Mouse (Mus musculus) lung, embryonic 16.5 days (tissue): Measurements from ENCODE around the gene Med16. TPM values are rescaled to one million over a fixed set of nuclear protein-coding genes. Genes with fewer than 3 reads are reported as not detected.

Source experiments
- ATAC-seq: fragments of 200-750 bp; cut with Nextera tagmentation; 2 replicates; pipeline ENCODE4 v1.8.0; 2017; ENCODE audit warnings: low read depth, mild to moderate bottlenecking, moderate library complexity
- H3K27ac ChIP-seq: fragments of 300-500 bp; sonication (generic); 2 replicates; pipeline ENCODE4 v1.5.1; 2014; ENCODE audit warnings: mild to moderate bottlenecking, control low read depth, low read length
- H3K27me3 ChIP-seq: fragments of 300-500 bp; sonication (generic); 2 replicates; pipeline ENCODE4 v1.6.1; 2014; ENCODE audit warnings: low read depth, low read length, mixed read lengths; ENCODE audit not compliant: control insufficient read depth, insufficient read depth
- H3K36me3 ChIP-seq: fragments of 300-500 bp; sonication (generic); 2 replicates; pipeline ENCODE4 v1.6.1; 2014; ENCODE audit warnings: low read length; ENCODE audit not compliant: control insufficient read depth, insufficient read depth
- H3K4me1 ChIP-seq: fragments of 300-500 bp; sonication (generic); replicated peaks from 2 replicates; pipeline ENCODE4 v1.6.1; 2014; ENCODE audit warnings: low read length, mixed read lengths; ENCODE audit not compliant: control insufficient read depth, insufficient read depth
- H3K4me2 ChIP-seq: fragments of 300-500 bp; sonication (generic); 2 replicates; pipeline ENCODE4 v1.6.1; 2014; ENCODE audit warnings: low read depth, low read length, control low read depth
- H3K4me3 ChIP-seq: fragments of 300-500 bp; sonication (generic); 2 replicates; pipeline ENCODE4 v1.5.1; 2014; ENCODE audit warnings: mild to moderate bottlenecking, low read length, control low read depth
- H3K9ac ChIP-seq: fragments of 300-500 bp; sonication (generic); 2 replicates; pipeline ENCODE4 v1.6.1; 2014; ENCODE audit warnings: low read length, control low read depth
- H3K9me3 ChIP-seq: fragments of 300-500 bp; sonication (generic); 2 replicates; pipeline ENCODE4 v1.6.1; 2016; ENCODE audit warnings: low read length; ENCODE audit not compliant: control insufficient read depth
- WGBS: fragments of 180-500 bp; shearing (Covaris S2); extraction: QIAGEN DNeasy Blood & Tissue Kit; methylation state at CpG from one replicate; pipeline ENCODE4 v1.1.7; 2014; 5-methylcytosine and 5-hydroxymethylcytosine counted together
- polyA plus RNA-seq: library from polyadenylated mRNA; unstranded; fragments of >200 nt; fragmentation: Nextera tagmentation; extraction: Ambion mirVana; gene quantifications from 2 replicates; pipeline ENCODE4 v1.2.1, GENCODE M21; 2015

The Med16 gene
- polyA plus RNA-seq, 1 experiment from 2014 or later, result 51.2 TPM

DNA sequence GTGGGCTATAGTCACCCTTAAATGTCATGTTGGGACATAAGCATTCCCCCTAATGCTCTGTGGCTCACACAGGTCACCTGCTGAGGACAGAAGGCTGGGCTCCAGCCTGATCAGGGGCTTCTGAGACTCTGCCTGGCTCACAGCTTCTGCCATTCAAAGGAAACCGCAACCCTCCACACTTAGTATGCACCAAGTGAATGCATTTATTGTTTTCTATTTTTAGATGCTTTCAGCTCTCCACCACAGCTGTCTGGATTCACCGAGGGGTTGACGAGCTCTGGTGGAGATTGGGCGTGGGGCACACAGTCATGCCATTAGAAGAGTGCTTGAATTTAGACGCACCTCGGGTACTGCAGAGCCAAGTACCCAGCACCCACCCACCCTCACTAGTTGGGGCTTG is 35.4 kb downstream of the Med16 start:
- H3K9me3 ChIP-seq, result no peaks in the 10 kb centered on the region
- no peak overlapping the region; the same call in 1 of the 2 replicates for H3K9ac ChIP-seq
- H3K27me3 ChIP-seq, result no peaks in the 10 kb centered on the region
- no peak for ATAC-seq
- no peaks in the 10 kb centered on the region for H3K36me3 ChIP-seq
- WGBS, result 14% methylated on average over 6 of the region's 6 CpGs
- peak overlapping the region; percentile 94 for H3K4me2 ChIP-seq
- peak overlapping the region; percentile 74 for H3K4me3 ChIP-seq
- peaks cover 21% of the 10 kb centered on the region for H3K4me1 ChIP-seq
- H3K27ac ChIP-seq, result no peak overlapping the region

- H3K36me3 ChIP-seq, result no peaks in the 10 kb centered on the region
- H3K9ac ChIP-seq, result no peak overlapping the region
- no peaks in the 10 kb centered on the region for H3K9me3 ChIP-seq
- H3K27me3 ChIP-seq, result no peaks in the 10 kb centered on the region
- 49% methylated on average over 3 of the region's 3 CpGs for WGBS
- H3K27ac ChIP-seq, result no peak overlapping the region
- peaks cover 21% of the 10 kb centered on the region for H3K4me1 ChIP-seq
- no peak overlapping the region; the same call in 1 of the 2 replicates for H3K4me2 ChIP-seq
- ATAC-seq, result no peak
- no peak overlapping the region for H3K4me3 ChIP-seq
These were observed 35.9 kb downstream of the Med16 start for GRCm38 (mm10) chr10:79872862-79873261.

DNA sequence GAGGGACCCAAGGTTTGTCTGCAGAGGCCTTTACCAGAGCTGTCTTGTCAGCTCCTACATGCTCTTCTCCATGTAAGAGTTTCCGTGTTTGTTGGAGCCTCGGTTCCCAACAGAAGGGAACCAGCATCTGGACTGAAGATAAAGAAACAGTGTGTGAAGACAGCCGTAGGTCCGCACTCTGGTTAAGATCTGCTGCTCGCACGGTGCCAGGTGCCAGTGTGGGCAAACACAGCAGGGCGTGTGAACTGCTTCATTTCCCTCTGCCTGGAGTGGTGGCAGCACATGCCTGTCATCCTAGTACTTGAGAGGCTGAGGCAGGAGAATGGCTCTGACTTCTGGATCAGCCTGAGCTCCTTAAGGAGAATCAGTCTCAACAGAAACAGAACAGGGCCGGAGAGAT is 36.9 kb downstream of the Med16 start:
- Histone ChIP-seq H3K4me2 (no peak overlapping the region), H3K27me3 (no peaks in the 10 kb centered on the region), H3K4me3 (no peak overlapping the region), H3K9ac (no peak overlapping the region), H3K9me3 (no peaks in the 10 kb centered on the region), H3K27ac (no peak overlapping the region), H3K4me1 (peaks cover 18% of the 10 kb centered on the region), H3K36me3 (no peaks in the 10 kb centered on the region)
- WGBS, result 88% methylated on average over 8 of the region's 8 CpGs
- no peak for ATAC-seq

GRCm38 (mm10) chr10:79866601-79867000 is 42.1 kb downstream of the Med16 start:
- Histone ChIP-seq H3K4me2 (no peak overlapping the region), H3K4me3 (no peak overlapping the region), H3K36me3 (peaks cover 27% of the 10 kb centered on the region), H3K9ac (no peak overlapping the region), H3K4me1 (no peaks in the 10 kb centered on the region), H3K9me3 (no peaks in the 10 kb centered on the region), H3K27ac (no peak overlapping the region), H3K27me3 (no peaks in the 10 kb centered on the region)
- WGBS, result 74% methylated on average over 11 of the region's 11 CpGs
- no peak for ATAC-seq

GRCm38 (mm10) chr10:79865801-79866295 is 42.9 kb downstream of the Med16 start:
- Histone ChIP-seq H3K9ac (no peak overlapping the region), H3K9me3 (no peaks in the 10 kb centered on the region), H3K36me3 (peaks cover 35% of the 10 kb centered on the region), H3K4me1 (no peaks in the 10 kb centered on the region), H3K27ac (no peak overlapping the region), H3K4me2 (no peak overlapping the region), H3K27me3 (no peaks in the 10 kb centered on the region), H3K4me3 (no peak overlapping the region)
- ATAC-seq, result 0 out of 2 replicates have a peak, but pooled peaks have one; percentile 9
- 61% methylated on average over 19 of the region's 19 CpGs for WGBS

GRCm38 (mm10) chr10:79865189-79865601 is 43.5 kb downstream of the Med16 start:
- Histone ChIP-seq H3K27me3 (no peaks in the 10 kb centered on the region), H3K9me3 (no peaks in the 10 kb centered on the region), H3K4me2 (no peak overlapping the region), H3K9ac (0 out of 2 replicates have a peak overlapping the region, but pooled peaks have one; percentile 7), H3K27ac (no peak overlapping the region), H3K4me1 (no peaks in the 10 kb centered on the region; the same call in 1 of the 2 replicates), H3K4me3 (no peak overlapping the region), H3K36me3 (peaks cover 41% of the 10 kb centered on the region)
- peak; percentile 16; the same call in 1 of the 2 replicates for ATAC-seq
- WGBS, result 44% methylated on average over 12 of the region's 12 CpGs

GRCm38 (mm10) chr10:79864351-79865188 is 44.2 kb downstream of the Med16 start:
- no peaks in the 10 kb centered on the region; the same call in 1 of the 2 replicates for H3K4me1 ChIP-seq
- H3K4me3 ChIP-seq, result no peak overlapping the region
- 49% methylated on average over 10 of the region's 10 CpGs for WGBS
- no peaks in the 10 kb centered on the region for H3K9me3 ChIP-seq
- H3K9ac ChIP-seq, result no peak overlapping the region
- H3K27me3 ChIP-seq, result no peaks in the 10 kb centered on the region
- H3K27ac ChIP-seq, result no peak overlapping the region
- H3K36me3 ChIP-seq, result peaks cover 47% of the 10 kb centered on the region
- no peak overlapping the region for H3K4me2 ChIP-seq
- ATAC-seq, result peak; percentile 4; the same call in 1 of the 2 replicates

DNA sequence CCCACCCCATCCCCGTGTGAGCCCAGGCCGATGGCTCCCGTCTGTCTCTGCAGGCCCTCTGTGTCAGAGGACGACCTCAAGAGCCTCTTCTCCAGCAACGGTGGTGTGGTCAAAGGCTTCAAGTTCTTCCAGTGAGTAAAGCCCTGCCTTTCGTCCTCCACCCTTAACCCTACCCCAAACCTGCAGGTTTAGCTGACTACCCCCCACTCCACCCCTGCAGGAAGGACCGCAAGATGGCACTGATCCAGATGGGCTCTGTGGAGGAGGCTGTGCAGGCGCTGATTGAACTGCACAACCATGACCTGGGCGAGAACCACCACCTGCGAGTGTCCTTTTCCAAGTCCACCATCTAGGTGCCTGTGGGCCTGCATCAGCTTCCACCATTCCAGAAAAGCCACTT is 45.8 kb downstream of the Med16 start:
- Histone ChIP-seq H3K9ac (no peak overlapping the region), H3K4me2 (no peak overlapping the region), H3K4me3 (no peak overlapping the region), H3K9me3 (no peaks in the 10 kb centered on the region), H3K27me3 (no peaks in the 10 kb centered on the region), H3K27ac (no peak overlapping the region), H3K36me3 (peaks cover 54% of the 10 kb centered on the region), H3K4me1 (peaks cover 10% of the 10 kb centered on the region)
- ATAC-seq, result no peak
- WGBS, result 58% methylated on average over 10 of the region's 10 CpGs

DNA sequence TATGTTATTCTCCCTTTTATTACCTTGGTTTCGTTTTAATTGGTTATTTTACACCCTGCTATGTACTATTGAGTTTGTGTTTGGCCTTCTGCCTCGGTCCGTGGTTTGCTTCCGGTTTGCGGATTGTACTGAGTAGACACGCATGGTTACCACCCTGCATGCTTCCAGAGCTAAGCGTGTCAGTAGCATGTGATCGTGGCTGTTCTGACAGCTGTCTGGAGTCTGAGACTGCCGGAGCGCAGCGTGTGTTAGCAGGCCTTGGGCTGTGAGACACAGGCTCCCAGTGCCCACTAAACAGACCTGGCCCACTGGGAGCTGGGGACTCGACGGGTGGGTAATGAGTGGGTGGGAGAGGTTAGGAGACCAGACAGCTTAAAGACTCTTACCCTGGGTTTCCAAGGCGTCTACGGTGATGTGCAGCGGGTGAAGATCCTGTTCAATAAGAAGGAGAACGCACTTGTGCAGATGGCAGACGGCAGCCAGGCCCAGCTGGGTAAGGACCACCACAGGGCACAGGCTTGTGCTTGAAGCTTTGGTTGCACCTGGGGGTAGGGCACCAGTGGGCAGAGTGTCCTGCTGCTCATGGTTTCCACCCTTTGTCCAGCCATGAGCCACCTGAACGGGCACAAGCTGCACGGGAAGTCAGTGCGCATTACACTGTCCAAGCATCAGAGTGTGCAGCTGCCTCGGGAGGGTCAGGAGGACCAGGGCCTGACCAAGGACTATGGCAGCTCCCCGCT is 46.5 kb downstream of the Med16 start:
- ATAC-seq, result no peak
- WGBS, result 82% methylated on average over 23 of the region's 23 CpGs
- Histone ChIP-seq H3K36me3 (peaks cover 56% of the 10 kb centered on the region), H3K4me3 (no peak overlapping the region), H3K4me1 (peaks cover 17% of the 10 kb centered on the region), H3K27ac (no peak overlapping the region), H3K4me2 (no peak overlapping the region), H3K27me3 (no peaks in the 10 kb centered on the region), H3K9me3 (no peaks in the 10 kb centered on the region), H3K9ac (no peak overlapping the region)
